Mouse (Mus musculus) hindbrain, embryonic 11.5 days (tissue): ENCODE results near the gene Gm20388. TPM values are rescaled to one million over a fixed set of nuclear protein-coding genes. Genes with fewer than 3 reads are reported as not detected.

Experiments used
- ATAC-seq: fragments of 200-750 bp; cut with Nextera tagmentation; 2 replicates; pipeline ENCODE4 v1.8.0; 2017; ENCODE audit warnings: mild to moderate bottlenecking, moderate TSS enrichment, moderate library complexity; ENCODE audit not compliant: low FRiP score
- DNase-seq: peaks from one replicate; pipeline ENCODE4 v3.0.0-alpha.2; 2015; ENCODE audit warnings: low spot score
- H3K27ac ChIP-seq: fragments of 300-500 bp; sonication (generic); 2 replicates; pipeline ENCODE4 v1.5.1; 2014; ENCODE audit warnings: mild to moderate bottlenecking, low read depth, low read length
- H3K27me3 ChIP-seq: fragments of 300-500 bp; sonication (generic); 2 replicates; pipeline ENCODE4 v1.6.1; 2014; ENCODE audit warnings: mild to moderate bottlenecking, low read length, moderate library complexity, mixed read lengths; ENCODE audit not compliant: control insufficient read depth, insufficient read depth
- H3K36me3 ChIP-seq: fragments of 300-500 bp; sonication (generic); 2 replicates; pipeline ENCODE4 v1.6.1; 2014; ENCODE audit warnings: mild to moderate bottlenecking, low read length, moderate library complexity, mixed read lengths; ENCODE audit not compliant: control insufficient read depth, insufficient read depth
- H3K4me1 ChIP-seq: fragments of 300-500 bp; sonication (generic); replicated peaks from 2 replicates; pipeline ENCODE4 v1.6.1; 2014; ENCODE audit warnings: low read length, mixed read lengths; ENCODE audit not compliant: control insufficient read depth, insufficient read depth
- H3K4me2 ChIP-seq: fragments of 300-500 bp; sonication (generic); replicated peaks from 2 replicates; pipeline ENCODE4 v1.6.1; 2014; ENCODE audit warnings: mild to moderate bottlenecking, low read depth, low read length
- H3K4me3 ChIP-seq: fragments of 300-500 bp; sonication (generic); 2 replicates; pipeline ENCODE4 v1.5.1; 2014; ENCODE audit warnings: low read depth, low read length
- H3K9ac ChIP-seq: fragments of 300-500 bp; sonication (generic); 2 replicates; pipeline ENCODE4 v1.6.1; 2014; ENCODE audit warnings: low read depth, low read length
- H3K9me3 ChIP-seq: fragments of 300-500 bp; sonication (generic); 2 replicates; pipeline ENCODE4 v1.6.1; 2016; ENCODE audit warnings: low read length; ENCODE audit not compliant: control insufficient read depth
- WGBS: fragments of 180-500 bp; shearing (Covaris S2); extraction: QIAGEN DNeasy Blood & Tissue Kit; methylation state at CpG from one replicate; pipeline ENCODE4 v1.1.7; 2014; 5-methylcytosine and 5-hydroxymethylcytosine counted together
- polyA plus RNA-seq: library from polyadenylated mRNA; unstranded; fragments of >200 nt; fragmentation: Nextera tagmentation; extraction: Ambion mirVana; gene quantifications from 2 replicates; pipeline ENCODE4 v1.2.1, GENCODE M21; 2014

Gene Gm20388
- polyA plus RNA-seq, 1 experiment from 2014 or later: 11.8 TPM

DNA sequence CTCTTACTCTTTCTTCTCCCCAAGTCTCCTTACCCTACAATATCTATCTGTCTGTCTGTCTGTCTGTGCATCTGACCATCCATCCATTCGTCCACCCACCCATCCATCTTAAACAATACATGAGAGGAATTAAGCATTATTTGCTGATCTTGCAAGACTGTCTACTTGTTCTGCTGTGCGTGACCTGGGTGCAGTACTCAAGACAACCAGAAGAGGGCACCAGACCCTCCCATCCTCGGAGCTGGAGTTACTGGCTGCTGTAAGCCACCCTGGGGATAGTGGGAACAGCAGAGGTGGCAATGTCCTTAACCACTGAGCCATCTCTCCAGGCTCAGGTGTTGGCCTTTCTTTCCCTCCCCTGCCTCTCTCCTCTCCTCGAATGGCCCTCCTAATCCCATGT is 987.4 kb downstream of the Gm20388 start:
- DNase-seq (peak; percentile 72), ATAC-seq (no peak)
- Histone ChIP-seq H3K4me2 (no peak overlapping the region), H3K27ac (no peak overlapping the region), H3K9ac (no peak overlapping the region), H3K4me3 (no peak overlapping the region), H3K27me3 (peaks cover 33% of the 10 kb centered on the region), H3K9me3 (no peaks in the 10 kb centered on the region), H3K4me1 (peaks cover 7% of the 10 kb centered on the region), H3K36me3 (no peaks in the 10 kb centered on the region)
- WGBS: 54% methylated on average over 4 of the region's 4 CpGs

DNA sequence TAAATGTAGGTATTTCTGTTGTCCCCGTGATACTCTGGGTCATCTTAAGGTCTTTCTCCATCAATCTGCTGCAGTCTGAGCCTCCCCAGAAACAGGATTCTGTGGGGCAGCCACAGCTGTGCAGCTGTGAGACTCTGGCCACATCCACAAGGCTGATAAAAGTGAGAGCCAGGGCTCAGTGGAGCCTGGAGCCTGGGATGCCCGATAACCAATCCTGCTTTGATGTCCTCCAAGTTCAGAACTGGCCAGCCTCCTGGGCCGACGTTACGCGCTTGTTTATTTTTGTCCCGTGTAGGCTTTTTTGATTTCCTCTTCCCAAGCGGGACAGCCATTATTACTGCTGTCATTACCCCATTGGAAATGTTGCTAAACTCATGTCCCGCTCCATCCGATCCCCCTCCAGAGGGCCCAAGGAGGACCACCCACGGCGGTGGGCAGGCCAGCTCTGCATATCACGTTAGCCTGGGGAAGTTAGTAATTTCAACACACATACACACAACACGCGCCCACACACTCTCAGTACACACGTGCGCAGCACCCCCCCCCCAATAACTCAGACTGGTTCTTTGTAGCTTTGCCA is 988.3 kb downstream of the Gm20388 start:
- DNase-seq (no peak), ATAC-seq (no peak)
- Histone ChIP-seq H3K4me2 (no peak overlapping the region), H3K27me3 (peaks cover 23% of the 10 kb centered on the region), H3K9me3 (no peaks in the 10 kb centered on the region), H3K9ac (no peak overlapping the region), H3K36me3 (no peaks in the 10 kb centered on the region), H3K4me1 (peaks cover 7% of the 10 kb centered on the region), H3K27ac (no peak overlapping the region), H3K4me3 (no peak overlapping the region)
- WGBS: 60% methylated on average over 17 of the region's 17 CpGs

DNA sequence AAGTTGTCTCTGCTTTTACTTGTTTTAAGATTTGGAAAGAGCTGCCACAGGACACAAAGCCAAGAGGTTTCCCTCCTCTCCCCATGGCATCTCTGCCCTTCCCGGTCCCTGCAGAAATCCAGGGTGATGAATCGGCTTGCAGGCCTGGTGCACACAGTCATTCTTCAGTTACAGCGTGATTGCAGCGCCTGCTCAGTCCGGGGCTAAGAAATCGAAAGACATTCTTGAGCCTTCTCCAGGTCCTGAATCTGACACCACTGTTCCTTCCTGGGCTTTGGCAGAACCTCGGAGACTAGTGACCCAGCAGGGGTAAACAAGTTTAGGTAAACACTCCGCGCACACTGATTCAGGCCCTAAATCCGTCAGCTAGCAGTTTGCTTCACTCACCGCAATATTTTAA is 991.7 kb downstream of the Gm20388 start:
- Histone ChIP-seq H3K4me2 (no peak overlapping the region), H3K4me1 (no peaks in the 10 kb centered on the region), H3K4me3 (no peak overlapping the region), H3K36me3 (no peaks in the 10 kb centered on the region), H3K9ac (no peak overlapping the region), H3K27me3 (0 out of 2 replicates have a peak, but pooled peaks cover 4% of the 10 kb centered on the region), H3K9me3 (no peaks in the 10 kb centered on the region), H3K27ac (no peak overlapping the region)
- ATAC-seq (no peak), DNase-seq (no peak)
- WGBS: 39% methylated on average over 11 of the region's 11 CpGs

DNA sequence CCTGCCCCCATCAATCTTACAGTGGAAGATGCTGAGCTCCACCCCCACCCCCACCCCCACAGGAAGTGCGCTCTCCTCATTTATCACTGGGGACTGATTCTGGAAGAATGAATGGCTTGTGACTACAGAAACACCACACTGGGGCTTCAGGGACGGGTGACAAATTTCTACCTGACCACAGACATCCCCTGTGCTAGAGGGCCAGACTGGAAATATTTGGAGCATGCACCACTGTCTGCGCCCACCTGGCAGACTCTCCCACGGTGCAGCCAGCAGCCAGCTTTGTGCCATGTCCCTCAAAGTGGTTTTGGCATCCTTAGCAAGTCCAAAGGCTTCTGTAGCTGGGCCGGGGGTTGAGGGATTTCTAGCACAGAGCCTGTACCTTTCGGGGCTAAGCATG is 997.0 kb downstream of the Gm20388 start:
- Histone ChIP-seq H3K9ac (no peak overlapping the region), H3K27ac (no peak overlapping the region), H3K4me2 (no peak overlapping the region), H3K9me3 (no peaks in the 10 kb centered on the region), H3K4me1 (no peaks in the 10 kb centered on the region), H3K27me3 (0 out of 2 replicates have a peak, but pooled peaks cover 2% of the 10 kb centered on the region), H3K4me3 (no peak overlapping the region), H3K36me3 (no peaks in the 10 kb centered on the region)
- ATAC-seq (no peak), DNase-seq (no peak)
- WGBS: 60% methylated on average over 6 of the region's 6 CpGs

DNA sequence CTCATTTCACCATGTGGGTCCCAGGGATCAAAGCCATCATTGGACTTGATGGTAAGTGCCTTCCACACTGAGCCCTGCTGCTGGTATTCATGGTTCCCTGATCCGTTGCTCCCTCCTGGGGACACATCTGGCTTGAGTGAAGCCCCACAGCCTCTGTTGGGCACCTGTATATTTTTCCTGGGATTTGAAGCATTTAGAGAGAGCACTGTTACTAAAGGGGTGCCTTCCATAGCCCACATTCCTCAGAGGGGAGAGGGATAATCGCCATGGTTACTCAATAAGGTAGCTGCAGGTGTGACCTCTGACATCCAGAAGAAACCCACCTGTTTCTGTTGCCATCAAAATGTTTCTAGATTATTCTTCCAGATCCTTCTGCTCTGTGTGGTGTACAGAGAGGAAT is 1000.3 kb downstream of the Gm20388 start:
- H3K4me1 ChIP-seq: no peaks in the 10 kb centered on the region
- H3K9ac ChIP-seq: no peak overlapping the region
- no peak for DNase-seq
- 50% methylated on average over 2 of the region's 2 CpGs for WGBS
- H3K27me3 ChIP-seq: no peaks in the 10 kb centered on the region
- no peak overlapping the region for H3K27ac ChIP-seq
- no peaks in the 10 kb centered on the region for H3K36me3 ChIP-seq
- H3K4me2 ChIP-seq: no peak overlapping the region
- H3K4me3 ChIP-seq: no peak overlapping the region
- no peak for ATAC-seq
- no peaks in the 10 kb centered on the region for H3K9me3 ChIP-seq

DNA sequence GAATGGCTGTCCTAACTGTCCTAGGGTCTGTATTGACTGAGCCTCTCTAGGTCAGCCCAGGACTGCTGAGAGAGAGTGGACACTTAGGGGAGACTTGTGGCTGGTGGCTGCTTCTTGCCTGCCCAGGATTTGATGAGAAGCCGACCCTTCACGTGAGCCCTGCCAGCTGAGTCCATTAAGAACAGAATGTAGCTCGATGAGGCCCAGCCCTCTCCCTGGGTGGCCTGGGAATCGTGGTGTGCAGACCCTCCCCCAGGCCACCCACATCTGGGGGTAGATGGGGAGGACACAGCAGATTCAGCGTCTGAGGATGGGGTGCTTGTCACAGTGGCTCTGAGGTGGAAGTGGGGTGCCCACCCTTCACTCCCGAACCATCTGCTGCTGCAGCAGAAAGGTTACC is 1001.8 kb downstream of the Gm20388 start:
- Histone ChIP-seq H3K4me1 (no peaks in the 10 kb centered on the region), H3K4me3 (no peak overlapping the region), H3K27me3 (peaks cover 2% of the 10 kb centered on the region; the same call in 1 of the 2 replicates), H3K9me3 (no peaks in the 10 kb centered on the region), H3K9ac (no peak overlapping the region), H3K36me3 (no peaks in the 10 kb centered on the region), H3K4me2 (no peak overlapping the region), H3K27ac (no peak overlapping the region)
- DNase-seq (no peak), ATAC-seq (no peak)
- 29% methylated on average over 6 of the region's 6 CpGs for WGBS

DNA sequence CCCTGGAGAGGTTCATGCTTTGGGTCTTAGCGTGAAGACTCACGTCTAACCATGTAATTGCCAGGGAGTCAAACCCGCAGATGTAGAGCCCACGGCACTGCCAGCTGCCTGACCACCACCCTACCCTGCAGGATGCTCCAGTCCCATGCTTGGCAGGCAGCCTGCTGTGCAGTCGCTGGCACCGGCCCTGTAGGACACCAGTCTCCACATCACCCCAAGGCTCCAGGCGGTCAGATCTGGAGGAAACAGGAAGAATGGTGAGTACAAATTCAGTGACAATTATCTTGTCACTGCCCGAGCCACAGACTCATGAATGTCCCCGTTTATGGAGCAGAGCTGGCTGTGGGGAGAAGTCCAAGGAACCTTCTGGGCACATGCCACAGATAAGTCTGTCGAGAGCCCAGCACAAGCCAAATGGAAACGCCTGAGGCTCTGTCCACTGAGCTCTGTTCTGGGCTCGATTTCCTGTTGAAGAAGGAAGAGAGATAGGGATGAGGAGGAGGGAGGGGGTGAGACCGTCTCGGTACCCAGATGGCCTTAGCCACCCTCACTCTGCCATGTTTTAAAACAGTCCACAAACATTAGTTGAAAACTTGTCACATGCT is 1006.3 kb downstream of the Gm20388 start:
- no peaks in the 10 kb centered on the region for H3K9me3 ChIP-seq
- no peak for ATAC-seq
- H3K4me3 ChIP-seq: no peak overlapping the region
- H3K4me2 ChIP-seq: no peak overlapping the region
- peaks cover 2% of the 10 kb centered on the region; the same call in 1 of the 2 replicates for H3K27me3 ChIP-seq
- H3K4me1 ChIP-seq: no peaks in the 10 kb centered on the region
- no peak overlapping the region for H3K9ac ChIP-seq
- 71% methylated on average over 14 of the region's 14 CpGs for WGBS
- H3K36me3 ChIP-seq: no peaks in the 10 kb centered on the region
- no peak overlapping the region for H3K27ac ChIP-seq
- no peak for DNase-seq

DNA sequence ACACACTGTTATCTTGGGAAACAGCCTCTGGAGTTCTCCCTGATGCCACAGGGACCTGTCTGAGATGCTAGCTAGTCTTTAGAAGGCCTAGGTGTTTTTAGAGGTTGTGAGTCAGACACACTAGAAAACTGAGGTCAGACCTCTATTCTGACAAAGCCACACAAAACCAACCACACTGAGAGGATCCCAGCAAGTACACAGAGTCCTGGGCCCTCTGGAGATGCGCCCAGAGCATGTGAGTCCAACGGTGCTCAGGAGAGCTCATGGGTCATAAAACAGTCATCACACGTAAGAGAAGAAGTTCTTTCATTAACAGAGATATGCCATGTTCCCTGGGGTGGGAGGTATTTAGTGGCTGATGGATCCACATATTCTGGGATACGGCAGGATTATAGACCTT is 1009.9 kb downstream of the Gm20388 start:
- WGBS: 95% methylated on average over 4 of the region's 4 CpGs
- no peak overlapping the region for H3K27ac ChIP-seq
- H3K4me1 ChIP-seq: no peaks in the 10 kb centered on the region

DNA sequence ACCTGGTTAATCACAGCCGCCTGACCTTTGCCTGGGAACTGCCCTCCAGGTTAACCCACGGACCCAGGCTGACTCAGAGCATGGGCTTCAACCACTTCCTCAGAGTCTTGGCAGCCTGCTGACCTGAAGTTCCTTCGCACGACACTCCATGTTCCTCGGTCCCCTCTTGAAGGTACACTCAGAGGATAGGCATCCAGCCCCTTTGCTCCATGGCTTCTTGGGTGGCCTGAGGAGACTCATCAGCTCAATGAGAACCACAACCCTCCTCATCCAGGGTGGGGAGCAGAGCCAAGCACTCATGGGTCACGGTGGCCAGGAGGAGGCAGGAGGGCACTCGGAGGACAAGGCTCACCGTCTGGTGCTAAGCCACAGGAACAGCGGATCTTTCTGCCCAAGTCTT is 1015.6 kb downstream of the Gm20388 start:
- Histone ChIP-seq H3K27ac (no peak overlapping the region), H3K9ac (no peak overlapping the region), H3K4me2 (no peak overlapping the region), H3K36me3 (no peaks in the 10 kb centered on the region), H3K27me3 (0 out of 2 replicates have a peak, but pooled peaks cover 2% of the 10 kb centered on the region), H3K9me3 (no peaks in the 10 kb centered on the region), H3K4me3 (no peak overlapping the region), H3K4me1 (no peaks in the 10 kb centered on the region)
- ATAC-seq (no peak), DNase-seq (no peak)
- WGBS: 95% methylated on average over 9 of the region's 9 CpGs

More for the DNA sequence above, 1009.9 kb downstream of the Gm20388 start:
- Histone ChIP-seq H3K36me3 (no peaks in the 10 kb centered on the region), H3K27me3 (peaks cover 2% of the 10 kb centered on the region; the same call in 1 of the 2 replicates), H3K9me3 (no peaks in the 10 kb centered on the region), H3K4me2 (no peak overlapping the region), H3K4me3 (no peak overlapping the region), H3K9ac (no peak overlapping the region)
- no peak for DNase-seq
- ATAC-seq: no peak
